Mouse (Mus musculus): ENCODE data around the gene Cbx8.

DNA sequence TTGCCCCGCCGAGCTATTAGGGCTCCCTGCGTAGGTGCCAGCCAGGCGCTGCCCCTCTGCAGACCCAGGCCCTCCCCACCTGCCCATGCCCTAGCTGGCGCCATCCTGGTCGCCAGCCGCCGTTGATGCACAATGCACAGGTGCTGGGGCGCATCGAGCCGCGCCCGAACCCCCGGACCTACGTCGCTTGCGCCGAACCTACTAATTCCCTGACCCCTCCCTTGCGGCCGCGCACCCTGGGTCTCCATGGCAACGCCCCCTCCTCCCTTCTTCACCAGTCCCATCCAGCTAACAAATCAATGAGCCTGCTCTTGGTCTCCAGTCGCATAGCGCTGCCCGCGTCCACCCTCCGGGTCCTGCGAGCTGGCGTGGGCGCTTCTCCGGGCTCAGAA lies 552 bp upstream of the Cbx8 start:
- TF ChIP-seq GATA1 (IDR thresholded peaks at IDR 0.05; ENCODE audit: low read length) (no peak), TAL1 (IDR thresholded peaks at IDR 0.05; ENCODE audit: low read length) (no peak)
